Mouse (Mus musculus) heart, adult 2 months (tissue): ENCODE results near the gene Ubqln1.

ENCODE experiments used
- CTCF ChIP-seq: fragments of 200-600 bp; IDR thresholded peaks from 2 replicates; pipeline ENCODE4 v1.8.1; 2022; ENCODE audit warnings: antibody characterized with exemption, mild to moderate bottlenecking, moderate library complexity
- POLR2A ChIP-seq: fragments of 200-500 bp; IDR thresholded peaks from 2 replicates; pipeline ENCODE4 v1.6.1; 2011; ENCODE audit warnings: mild to moderate bottlenecking, low read depth, low read length, control low read depth; ENCODE audit not compliant: insufficient read depth

GRCm38 (mm10) chr13:58149629-58150028, 65.8 kb downstream of the Ubqln1 start:
- TF ChIP-seq CTCF = no peak
- no peak for TF ChIP-seq POLR2A
